Mouse (Mus musculus): Measurements from ENCODE around the gene Gm572.
A peak's percentile ranks its signal among the peaks of the same experiment; 100 is the strongest.

Gm572 gene

DNA sequence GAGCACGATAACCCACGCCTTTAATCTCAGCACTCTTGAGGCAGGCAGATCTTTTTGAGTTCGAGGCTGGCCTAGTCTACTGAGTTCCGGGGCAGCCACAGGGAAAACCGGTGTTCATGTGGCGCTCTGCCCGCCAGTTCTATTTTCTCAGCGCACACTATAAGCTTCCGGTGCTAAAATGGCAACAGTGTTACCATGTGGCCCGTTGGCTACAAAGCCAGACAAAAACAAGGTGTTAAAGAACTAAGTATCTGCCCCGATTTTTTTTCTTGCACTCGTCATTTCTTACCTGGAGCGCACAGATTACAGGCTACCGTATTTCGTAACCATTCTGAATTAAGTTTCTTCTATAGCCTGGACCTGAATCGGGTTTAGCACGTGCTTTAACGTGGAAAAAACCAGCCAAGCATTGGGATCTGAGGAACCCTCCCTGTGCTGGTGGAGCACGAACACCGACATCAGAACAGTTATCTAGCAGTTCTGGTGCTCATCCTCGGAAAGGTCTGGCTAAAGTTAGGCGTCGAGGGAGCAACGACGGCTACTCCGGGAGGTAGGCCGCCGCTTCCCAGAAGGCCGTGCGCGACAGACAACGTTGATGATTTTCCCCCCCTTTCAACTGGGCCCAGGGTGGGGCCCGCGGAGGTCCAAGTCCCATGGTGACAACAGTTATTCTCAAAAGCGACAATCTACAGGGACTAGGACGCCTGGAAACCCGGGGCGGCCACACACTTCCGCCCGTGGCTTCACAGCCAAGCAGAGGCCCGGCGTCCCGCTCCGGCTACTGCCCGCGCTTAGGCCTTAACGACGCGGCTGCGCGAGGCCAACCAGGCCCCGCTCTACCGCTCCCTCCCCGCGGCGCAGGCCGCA, 17.1 kb upstream of the Gm572 start:
- peak in 1 of 2 experiments; percentile 28 for DNase-seq (ENCODE audit: low spot score in 2 of 2)

DNA sequence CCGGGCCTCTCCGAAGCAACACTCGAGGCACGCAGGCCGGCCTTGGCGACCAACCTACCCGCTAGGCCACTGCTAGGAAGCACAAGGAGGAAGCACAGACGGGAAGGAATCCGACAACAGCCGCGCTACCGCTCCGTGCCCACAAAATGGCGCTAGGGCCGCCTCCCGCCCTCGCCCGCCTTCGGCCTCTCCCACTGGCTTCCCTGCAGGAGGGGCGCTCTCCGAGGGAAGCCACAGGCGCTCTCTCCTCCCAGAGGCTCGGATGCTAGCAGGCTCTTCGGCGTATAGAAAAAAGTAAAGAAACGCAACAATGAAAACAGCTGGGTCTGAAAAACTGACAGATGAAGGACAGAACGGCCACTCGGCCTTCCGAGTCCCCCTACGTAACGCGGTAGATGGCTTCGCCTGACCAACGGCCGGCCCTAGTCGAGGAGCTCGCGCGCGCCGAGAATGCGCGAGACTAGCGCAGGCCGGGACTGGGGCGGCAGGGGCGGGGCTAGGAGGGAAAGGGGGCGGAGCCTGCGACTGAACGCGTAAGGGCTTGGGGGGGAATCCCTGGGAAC, 16.4 kb upstream of the Gm572 start, which contains the start of gene Tardbp:
Gene Tardbp (minus strand): TSS at position 397 of the 563 bp plus-strand sequence.
- peak; percentile 92 to 96 for DNase-seq (ENCODE audit: low spot score in 2 of 2)

DNA sequence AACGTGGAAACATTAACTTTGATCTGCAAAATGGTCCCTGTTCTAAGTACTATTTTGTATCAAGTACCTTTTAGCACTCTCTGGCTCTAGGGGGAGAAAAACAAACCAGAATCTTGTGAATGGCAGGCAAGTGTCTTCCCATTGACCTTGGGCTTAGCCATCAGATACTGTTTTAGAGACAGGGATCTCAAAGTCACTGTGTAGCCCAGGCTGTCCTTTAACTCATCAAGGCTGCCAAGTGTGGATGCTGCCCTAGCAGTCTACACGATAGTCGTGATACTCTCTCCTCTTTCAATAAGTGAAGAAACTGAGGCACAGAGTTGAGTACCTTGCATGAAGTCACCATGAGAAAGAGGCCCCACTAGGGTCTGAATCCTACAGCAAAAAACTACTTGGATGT, 15.9 kb upstream of the Gm572 start:
- no peak for DNase-seq (ENCODE audit: low spot score in 2 of 2)

DNA sequence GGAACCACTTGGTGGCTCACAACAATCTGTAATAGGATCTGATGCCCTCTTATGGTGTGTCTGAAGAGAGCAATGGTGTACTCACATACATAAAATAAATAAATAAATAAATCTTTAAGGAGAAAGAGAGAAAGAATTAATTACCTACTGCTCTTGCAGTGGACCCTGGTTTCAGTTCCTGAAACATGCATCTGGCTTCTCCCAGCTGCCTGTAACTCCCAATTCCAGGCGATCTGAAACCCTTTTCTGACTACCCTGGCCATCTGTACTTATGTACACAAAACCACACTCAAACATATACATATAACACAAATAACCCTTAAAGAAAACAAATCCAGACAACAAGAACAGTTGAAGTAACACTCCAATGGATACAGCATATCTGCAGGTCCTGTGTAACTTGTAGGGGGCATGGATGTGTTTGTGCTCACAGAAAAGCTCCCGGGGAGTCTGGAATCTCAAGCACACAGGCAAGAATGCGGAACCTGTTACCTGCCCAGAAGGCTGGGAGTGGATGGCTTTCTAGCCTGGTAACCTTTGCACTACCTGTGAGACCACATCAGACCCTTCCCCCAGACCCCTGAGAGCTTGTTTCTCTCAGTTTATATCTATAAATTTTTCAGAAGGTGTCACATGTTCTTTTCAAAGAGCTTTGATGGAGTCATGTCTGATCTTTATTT, 11.0 kb upstream of the Gm572 start:
- DNase-seq (ENCODE audit: low spot score in 2 of 2) = no peak

DNA sequence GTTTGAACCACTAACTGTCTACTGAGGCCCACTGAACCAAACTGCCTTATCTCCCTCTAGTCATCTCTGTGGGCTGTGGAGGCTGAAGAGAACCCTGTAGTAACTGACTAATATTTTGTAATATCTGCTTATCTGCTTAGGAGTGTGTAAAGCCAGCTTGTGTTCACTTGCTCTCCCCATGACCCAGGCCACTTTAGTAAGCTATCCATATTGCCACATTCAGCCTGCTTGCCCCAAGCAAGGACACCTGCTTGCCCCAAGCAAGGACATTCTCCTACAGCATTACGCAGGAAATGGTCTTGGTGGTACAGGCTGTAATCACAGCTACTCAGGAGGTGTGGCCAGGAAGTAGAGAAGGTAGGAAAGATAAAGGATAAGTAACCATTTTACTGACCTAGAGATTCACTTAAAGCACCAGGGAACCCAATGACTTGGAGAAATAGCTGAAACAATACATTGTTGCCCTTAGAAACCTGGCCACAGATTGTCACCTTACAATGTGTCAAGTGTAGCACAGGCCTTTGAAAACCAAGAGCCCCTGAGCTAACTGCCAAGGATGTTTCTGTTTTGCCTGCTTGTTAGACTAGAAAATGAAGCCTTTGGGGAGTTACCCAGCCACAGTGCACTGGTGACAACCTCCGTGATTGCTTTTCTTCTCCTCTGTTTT, 9.6 kb upstream of the Gm572 start:
- no peak for DNase-seq (ENCODE audit: low spot score in 2 of 2)

DNA sequence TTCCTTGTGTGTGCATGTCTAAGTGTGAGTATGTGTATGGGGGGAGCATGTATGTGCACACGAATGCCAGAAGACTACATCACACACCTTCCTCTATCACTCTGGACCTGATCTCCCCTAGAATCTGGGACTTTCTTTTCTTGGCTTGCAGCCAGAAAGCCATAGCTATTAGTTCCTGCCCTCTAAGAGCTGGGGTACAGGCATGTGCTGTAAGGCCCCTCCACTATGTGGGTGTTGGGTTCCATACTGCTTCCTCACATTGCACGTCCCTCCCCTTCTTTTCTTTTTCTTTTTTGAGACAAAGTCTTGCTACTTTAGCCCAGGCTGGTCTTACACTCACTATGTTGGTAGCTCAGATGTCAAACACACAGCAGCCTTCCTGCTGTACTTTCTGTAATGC, 7.8 kb upstream of the Gm572 start:
- no peak for DNase-seq (ENCODE audit: low spot score in 2 of 2)

DNA sequence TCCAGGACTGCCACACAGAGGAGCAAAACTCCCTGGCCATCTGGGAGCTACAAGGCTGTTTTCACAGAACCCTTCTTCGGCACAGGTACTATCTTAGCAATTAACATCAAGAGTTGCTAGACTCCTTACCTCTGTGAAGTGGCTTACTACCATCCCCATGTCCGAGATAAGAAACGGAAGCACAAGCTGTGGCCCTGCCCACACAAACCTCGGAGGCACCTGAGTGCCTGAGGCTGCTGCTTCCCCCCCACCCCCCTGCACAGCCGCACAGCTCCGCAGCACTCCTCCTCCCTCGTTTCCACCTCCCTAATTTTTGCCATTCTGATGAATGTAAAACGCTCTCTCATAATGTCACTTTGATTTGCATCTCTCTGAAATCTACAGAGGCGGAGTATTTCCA, 4.8 kb upstream of the Gm572 start:
- no peak for DNase-seq (ENCODE audit: low spot score in 2 of 2)

DNA sequence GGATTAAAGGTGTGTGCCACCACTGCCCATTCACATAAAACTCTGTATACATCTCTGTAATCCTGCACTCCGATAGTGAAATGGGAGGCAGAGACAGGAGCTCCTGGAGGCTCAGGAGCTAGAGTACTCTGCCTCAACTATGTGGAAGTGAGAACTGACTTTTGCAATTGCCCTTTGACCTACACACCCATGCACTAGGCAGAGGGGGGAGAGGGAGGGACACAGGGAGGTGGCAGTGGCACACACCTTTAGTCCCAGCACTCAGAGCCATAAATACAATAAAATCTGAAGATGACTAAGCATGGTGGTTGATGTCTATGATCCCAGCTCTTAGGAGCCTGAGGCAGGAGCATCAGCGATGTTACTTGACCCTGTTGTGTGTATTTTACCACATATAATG, 3.7 kb upstream of the Gm572 start:
- no peak for DNase-seq (ENCODE audit: low spot score in 2 of 2)

DNA sequence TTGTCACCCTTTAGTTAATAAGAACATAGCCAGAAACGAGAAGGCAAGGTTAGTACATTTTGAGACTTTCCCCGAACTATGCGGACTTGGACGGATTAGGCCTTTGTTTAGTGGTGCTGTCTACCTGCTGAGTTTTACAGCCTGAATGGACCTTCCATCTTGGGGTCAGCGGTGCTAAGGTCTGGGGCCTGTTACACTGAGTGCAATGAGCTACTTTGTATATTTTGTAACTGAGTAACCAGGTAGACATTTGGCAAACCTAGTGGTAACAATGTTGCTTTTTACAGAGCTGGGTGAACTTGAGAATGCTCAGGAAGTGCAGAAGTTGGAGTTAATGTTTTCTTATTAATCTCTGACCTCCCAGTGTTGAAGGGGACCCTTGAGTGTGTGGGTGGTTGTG, 2.0 kb upstream of the Gm572 start:
- DNase-seq (ENCODE audit: low spot score in 2 of 2) = no peak

DNA sequence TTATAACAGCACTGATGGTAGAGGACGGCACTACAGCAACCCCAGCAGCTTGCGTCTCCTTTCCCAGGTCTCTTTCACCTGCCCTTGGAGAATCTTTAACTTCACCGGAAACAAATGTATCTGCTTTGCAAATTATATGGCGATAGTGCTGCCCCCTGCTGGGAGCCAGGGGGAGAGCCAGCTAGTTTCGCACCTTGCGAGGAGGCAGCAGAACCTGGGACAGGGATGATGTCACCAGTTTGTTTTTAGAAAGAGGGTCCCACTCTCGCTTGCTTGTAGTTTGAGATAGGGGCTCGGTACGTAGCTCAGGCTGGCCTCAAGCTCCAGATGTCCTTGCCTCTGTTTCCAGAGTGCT, 1.0 kb downstream of the Gm572 start:
- DNase-seq (ENCODE audit: low spot score in 2 of 2) = peak; percentile 51 to 58

DNA sequence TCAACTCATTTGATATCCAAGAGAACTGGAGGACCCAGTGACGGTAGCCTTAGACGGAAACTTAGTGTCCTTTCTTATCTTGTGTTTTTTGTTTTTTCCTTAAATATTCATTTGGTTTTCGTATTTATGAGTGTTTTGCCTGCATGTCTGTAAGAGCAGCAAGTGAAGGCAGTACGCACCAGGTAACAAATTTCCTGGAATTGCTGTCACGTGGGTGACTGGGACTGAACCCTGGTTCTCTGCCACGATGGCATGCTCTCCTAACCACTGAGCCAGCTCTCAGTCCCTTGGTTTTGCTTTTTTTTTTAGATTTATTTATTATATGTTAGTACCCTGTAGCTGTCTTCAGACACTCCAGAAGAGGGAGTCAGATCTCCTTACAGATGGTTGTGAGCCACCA, 1.8 kb downstream of the Gm572 start:
- no peak for DNase-seq (ENCODE audit: low spot score in 2 of 2)

DNA sequence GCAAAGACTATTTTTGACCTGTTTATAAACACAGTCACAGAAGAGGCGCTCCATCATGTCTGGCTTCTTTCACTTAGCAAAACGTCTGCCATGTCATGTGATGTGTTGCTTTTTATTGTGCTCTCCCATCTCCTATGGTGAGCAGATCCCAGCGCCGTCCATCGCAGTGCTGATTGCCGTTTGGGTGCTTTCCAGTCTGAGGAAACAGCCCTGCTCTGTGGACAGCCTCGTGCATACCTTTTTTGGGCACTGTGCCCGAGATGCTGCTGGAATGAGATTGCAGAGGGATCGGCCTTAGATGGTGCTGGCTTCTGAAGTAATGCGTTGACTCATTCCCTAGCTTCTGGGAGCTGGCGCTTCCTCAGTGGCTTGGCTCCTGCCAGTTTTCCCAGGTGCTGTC, 3.5 kb downstream of the Gm572 start:
- no peak for DNase-seq (ENCODE audit: low spot score in 2 of 2)

DNA sequence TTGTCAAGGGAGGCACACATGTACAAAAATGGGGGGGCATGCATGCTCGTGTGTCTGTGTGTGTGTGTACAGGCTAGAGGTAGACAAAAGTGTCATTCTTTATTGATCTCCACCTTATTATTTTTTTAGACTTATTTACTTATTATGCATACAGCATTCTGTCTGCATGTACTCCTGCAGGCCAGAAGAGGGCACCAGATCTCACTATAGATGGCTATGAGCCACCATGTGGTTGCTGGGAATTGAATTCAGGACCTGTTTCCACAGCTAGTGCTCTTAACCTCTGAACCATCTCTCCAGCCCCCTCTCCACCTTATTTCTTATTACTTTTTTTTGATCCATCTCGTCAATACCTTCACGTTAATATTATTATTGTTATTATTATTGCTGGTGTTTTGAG, 6.2 kb downstream of the Gm572 start:
- no peak for DNase-seq (ENCODE audit: low spot score in 2 of 2)

DNA sequence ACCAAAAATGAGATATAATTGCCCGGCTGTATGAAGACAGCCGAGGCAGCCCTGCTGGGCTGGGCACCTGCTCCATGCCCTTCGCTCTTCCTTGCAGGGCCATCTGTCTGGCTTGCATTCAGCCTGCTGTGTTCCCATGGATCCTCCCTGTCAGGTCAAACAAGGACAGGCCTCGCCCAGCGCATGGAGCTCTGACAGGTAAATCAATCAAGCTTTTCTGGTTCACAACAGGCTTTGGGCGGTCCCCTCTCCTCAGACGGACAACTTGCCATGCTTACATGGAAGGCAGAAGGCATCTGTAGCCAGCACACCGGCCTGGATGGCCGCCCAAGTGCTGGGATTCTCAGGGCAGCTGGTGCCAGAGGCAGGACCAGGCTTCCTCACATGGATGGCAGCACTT, 7.9 kb downstream of the Gm572 start:
- peak in 1 of 2 experiments; percentile 13 for DNase-seq (ENCODE audit: low spot score in 2 of 2)

DNA sequence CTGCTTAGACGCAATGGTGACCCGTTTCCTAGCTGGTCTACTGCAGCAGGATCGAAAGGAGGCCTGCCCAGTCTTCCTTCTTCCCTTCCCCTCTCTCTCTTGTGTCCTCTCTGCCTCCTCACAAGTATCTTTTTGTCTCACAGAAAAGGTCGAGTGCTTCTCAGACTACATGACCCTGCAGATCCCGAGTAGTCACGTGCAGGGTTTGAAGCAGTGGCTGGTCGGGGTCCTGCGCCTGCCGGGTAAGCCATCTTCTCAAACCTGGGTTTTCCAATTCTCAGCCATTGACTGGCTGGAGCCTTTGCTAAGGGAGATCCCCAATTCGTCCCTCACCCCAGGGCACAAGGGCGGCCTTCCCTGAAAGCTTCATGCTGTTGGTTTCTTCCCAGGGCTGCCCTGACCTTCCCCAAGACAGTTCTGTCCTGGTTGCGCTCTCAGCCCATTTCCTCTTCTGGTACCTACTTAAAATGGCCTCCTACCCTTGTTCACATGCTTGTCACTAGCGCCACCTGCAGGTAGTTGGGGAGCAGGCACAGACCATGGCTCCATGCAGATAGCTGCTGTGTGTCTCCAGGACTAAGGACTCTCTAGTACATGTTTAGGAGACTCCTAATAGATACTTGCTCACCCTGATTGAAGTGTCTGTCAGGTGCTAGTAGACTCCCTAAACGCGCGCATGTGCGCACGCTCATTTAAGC, 11.7 kb downstream of the Gm572 start:
- no peak for DNase-seq (ENCODE audit: low spot score in 2 of 2)

DNA sequence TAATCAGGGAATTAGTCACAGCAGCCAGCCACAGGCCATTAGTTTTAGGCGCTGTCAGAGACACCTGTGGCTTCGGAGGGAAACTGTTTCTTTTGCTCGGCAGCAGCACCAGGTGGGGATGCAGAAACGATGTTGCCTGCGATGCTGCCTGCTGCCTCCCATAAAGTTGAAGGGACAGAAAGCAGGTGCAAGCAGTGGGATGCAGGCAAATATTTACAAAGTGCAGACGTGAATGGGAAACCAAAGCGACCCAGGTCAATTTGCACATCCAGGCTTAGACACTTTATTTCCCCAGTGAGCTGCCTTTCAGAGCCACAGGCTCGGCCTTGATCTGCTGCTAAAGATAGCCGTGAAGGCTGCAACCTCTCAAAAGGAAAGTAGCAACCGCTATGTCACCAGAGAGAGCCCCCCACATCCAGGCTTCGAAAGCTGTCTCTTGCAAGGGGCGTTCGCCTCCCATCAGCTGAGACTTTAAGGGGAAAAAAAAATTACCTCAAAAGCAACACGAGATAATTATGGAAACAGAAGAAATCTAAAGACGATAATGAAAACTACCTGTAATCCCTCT, 13.7 kb downstream of the Gm572 start:
- no peak for DNase-seq (ENCODE audit: low spot score in 2 of 2)

DNA sequence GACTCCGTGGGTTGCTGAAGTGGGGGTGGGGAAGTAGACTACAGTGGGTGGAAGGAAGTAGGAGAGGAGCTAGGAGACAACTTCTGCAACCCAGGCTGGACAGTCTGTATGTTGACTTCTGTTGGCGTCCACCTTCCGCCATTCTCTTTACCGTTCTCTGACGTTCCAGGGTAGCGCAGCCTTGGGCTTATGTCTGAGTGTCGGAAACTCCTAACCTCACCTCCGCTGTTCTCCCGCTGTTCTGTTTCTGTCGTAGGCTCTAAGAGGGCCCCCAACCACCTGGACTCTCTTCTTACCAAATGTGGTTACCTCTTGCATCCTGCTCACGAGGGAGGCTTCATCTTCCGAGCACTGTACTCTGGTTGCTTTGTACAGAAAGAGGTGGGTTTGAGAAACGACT, 14.7 kb downstream of the Gm572 start:
- no peak for DNase-seq (ENCODE audit: low spot score in 2 of 2)

DNA sequence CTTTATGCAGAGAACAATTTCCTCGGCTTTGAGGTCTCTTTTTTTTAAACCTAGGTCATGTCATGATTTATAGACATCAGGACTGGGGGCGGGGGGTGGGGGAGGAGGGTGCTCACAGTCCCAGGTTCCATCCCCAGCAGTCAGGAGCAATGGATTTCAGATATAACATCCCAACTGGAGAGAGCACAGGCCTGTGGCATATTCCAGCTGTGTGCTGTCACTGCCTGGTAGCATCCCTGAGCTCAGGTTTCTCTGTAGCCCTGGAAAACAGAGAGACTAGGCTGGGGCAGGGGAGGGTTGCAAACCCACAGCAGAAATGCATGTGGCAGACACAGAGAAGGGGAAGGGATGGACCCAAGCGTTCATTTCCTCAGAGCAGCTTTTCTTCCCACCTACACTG, 17.1 kb downstream of the Gm572 start:
- DNase-seq (ENCODE audit: low spot score in 2 of 2) = no peak

DNA sequence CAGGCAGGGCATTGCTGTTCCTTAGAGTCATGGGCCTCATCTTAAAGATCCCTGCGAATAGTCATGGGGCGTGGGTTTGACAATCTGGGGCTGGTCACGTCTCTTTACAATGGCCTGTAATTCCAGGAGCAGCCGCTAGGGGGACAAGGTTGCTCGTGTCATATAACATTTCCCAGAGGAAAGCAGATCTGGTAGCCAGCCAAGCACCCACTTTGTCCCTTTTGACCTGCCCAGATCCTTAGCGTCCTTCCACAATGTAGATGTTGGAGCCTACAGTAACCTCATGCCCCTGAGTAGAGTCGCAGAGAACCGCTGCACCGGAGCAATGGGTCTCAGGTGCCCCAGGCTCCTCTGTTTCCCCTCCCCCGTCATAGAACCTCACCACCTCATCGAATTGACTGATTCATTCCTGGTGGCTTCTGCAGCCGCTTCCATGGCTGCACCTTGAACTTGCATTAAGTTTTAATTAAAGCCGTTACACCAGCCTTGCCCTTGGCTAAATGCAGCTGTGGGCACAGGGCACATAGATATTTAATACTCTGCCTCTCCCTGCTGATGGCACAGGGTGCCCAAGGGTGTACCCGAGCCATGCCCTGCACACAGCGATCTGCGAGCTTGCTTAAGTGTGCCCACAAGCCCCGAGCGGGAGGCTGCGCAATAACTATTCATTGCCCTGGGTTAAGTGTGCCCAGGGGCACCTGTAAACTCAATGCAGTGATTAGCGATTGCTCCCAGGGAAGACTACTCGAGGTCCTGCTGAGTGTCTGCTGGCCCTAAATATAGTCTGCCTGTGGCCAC, 19.2 kb downstream of the Gm572 start:
- DNase-seq (ENCODE audit: low spot score in 2 of 2) = peak; percentile 51 to 61

DNA sequence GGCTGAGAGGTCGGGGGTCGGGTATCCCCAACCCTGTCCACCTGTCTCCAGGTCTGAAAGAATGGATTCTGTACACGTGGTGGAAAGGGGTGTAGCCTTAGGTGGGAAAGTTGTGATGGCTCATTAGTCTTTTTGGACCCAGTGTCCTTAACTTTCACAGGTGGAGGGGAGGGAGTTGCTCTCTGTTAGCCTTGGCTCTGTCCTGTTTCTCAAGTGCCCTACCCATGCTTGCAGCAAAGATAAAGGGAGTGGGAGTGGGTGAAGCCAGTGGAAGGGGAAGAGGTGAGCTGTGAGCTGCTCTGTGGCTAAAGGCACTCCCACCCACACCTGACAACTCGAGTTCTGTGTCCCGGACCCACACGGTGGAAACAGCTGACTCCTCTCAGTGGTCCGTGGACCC, 20.2 kb downstream of the Gm572 start:
- no peak for DNase-seq (ENCODE audit: low spot score in 2 of 2)

DNA sequence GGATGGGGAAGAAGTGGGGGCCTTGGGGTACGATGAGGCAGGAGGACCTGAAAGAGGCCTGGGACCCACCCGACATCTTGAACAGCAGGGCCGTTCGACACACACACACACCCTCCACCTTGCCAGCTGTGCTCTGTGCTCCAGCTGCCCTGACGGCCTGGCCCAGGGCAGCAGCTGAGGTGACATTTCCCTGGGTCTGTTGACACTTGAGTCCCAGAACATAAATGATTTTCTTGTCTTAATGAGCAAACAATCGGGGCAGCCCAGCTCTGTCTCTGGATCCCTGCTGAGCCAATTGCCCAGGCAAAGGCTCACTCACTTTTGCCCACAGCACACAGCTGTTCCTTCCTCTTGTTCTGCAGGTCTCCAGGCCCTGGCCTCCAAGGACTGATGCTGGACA, 20.9 kb downstream of the Gm572 start:
- DNase-seq (ENCODE audit: low spot score in 2 of 2) = no peak

Measured in urinary bladder, postnatal 36 days (tissue).